Mouse (Mus musculus) heart, postnatal 36 days (tissue): Measurements from ENCODE around the gene Adarb2. TPM values are rescaled to one million over a fixed set of nuclear protein-coding genes. Genes with fewer than 3 reads are reported as not detected.
"Not testable (repeated sequence)": the region's sequence is repeated elsewhere in the genome, so short reads cannot be mapped to it uniquely, and the experiment has no call there.

Experiments used
- DNase-seq, 2 experiments: peaks; one replicate each; pipeline ENCODE4 v3.0.0; 2021 to 2022
- intact Hi-C: fragments of 180-260 bp; cut with DNase I; formaldehyde crosslinking; loops from one replicate; pipeline ENCODE4 v1.15.1; 2025
- total RNA-seq, 2 experiments: library from RNA; stranded (reverse); gene quantifications; 2 replicates each; pipeline ENCODE4 v1.2.3; 2021

Gene Adarb2
- total RNA-seq, 2 experiments from 2014 or later: not detected

DNA sequence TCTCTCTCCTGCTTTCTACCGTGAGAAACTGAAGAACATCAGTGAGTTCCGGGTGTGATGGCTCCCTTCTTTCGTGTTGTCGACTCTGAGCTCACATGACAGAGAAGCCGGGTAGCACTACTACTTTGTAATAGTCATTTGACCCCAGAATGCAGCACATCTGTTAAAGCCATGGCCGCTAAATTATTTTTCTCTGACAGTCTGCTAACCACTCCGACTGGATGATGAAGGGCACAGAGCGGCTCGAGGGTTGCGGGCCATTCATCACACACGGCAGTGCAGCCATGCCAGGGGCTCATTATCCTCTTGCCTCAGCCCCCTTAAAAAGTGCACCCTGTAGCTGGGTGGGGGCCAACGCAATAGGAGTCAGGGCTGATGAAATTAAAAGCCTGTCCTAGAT is 371.2 kb downstream of the Adarb2 start:
- DNase-seq: no peak
- intact Hi-C loops: no loop called here

- no peak for DNase-seq
- intact Hi-C loops: no loop called here
Observed at GRCm38 (mm10) chr13:8584257-8585005, 381.8 kb downstream of the Adarb2 start.

- intact Hi-C loops: no loop called here
- no peak for DNase-seq
Observed at GRCm38 (mm10) chr13:8587447-8587846, 384.8 kb downstream of the Adarb2 start.

DNA sequence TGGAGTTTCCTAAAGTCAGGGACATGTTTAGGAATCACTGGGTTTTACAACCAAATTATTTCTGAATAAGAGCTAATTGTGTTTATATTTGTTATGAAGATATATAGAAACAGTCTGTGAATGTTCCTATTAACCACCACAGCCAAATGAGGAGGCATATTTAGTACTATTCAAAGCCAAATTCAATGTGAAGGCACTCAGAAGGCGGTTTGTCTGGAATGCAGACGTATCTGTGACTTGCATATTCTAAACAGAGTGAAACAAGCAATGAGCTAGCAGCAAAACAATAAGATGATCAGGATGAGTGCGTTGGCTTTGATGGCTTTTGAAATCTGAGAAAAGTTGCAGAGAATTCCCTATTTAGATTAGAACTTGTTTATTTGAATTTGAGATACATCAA is 387.8 kb downstream of the Adarb2 start:
- intact Hi-C loops: no loop called here
- DNase-seq: no peak

- DNase-seq: no peak
- intact Hi-C loops: no loop called here
Observed at GRCm38 (mm10) chr13:8596977-8597646, 394.4 kb downstream of the Adarb2 start.

GRCm38 (mm10) chr13:8597647-8598017 is 395.0 kb downstream of the Adarb2 start:
- DNase-seq: no peak
- intact Hi-C loops: no loop called here

- intact Hi-C loops: no loop called here
- no peak for DNase-seq
Observed at GRCm38 (mm10) chr13:8605645-8606044, 403.0 kb downstream of the Adarb2 start.

DNA sequence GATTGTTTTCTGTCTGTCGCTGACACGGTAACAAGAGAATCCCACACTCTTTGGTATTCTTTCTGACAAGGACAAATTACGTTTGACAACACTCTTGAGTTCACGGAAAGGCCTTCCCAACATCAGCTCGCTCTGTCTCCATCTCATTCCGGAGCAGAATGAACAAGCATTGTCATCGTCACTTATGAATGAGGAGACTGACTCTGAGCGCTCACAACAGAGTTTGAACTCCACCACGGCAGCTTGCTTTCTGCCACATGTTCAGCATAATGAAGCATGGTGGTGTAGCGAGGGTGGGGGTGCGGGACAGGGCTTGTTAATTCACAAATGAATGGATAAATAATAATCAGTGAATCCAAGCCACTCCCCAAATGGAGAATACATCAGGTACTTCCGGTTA is 405.4 kb downstream of the Adarb2 start:
- DNase-seq: no peak
- intact Hi-C loops: no loop called here

- intact Hi-C loops, DNase-seq: not testable (repeated sequence)
Observed at GRCm38 (mm10) chr13:8608918-8609317, 406.3 kb downstream of the Adarb2 start.

- no peak for DNase-seq
- intact Hi-C loops: no loop called here
Observed at GRCm38 (mm10) chr13:8610956-8611355, 408.3 kb downstream of the Adarb2 start.

DNA sequence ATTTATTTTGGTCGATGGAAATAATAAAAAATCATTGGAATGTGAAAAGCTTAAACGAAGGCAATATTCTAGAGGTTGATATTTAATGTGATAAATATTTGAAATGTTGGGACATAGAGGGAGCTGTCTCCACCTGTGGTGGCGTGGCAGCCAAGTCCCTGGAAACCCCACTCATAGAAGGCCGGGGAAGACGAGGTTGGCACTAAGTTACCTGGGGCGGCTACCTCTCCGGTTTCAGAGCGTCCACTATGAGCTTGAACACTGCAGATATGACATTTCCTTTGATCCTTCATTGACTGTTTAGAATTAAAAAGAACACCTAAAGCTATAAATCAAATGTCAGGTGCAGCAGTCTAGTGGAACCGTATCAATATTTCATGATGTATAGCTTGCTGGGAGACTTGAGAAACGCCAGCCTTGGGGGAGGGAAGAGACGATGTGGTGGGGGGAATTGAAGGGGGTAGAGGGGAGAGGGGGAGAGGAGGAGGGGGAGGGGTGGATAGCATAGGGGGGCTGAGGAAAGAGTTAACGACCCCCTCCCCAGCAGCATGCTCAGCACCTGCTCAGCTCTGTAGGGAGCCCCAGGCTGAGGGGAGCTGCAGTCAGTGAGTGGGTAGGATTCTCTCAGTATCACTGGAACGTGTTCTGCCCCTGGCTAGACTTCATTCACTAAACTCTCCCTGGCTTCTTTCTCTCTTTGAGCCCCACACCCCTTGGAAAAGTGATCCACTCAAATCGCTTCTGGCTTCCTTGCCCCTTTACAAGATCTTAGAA is 410.1 kb downstream of the Adarb2 start:
- DNase-seq: no peak
- intact Hi-C loops: no loop called here

DNA sequence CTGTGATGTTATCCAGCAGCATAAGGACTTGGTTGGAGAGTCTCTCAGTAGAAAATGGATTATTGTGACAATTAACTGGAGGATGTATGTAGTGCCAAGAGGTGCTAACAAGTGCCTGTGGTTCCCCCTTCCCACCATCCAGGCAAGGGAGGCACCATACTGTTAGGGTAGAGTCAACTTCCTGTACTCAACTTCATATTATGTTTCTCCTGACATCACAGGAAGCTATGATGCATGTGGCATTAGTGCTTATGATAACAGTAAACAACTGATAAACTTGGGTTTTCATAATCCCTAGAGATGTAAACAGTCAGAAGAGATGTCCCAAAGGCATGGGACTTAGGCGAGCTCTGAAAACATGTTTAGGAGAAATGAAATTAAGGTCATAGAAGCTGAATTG is 414.0 kb downstream of the Adarb2 start:
- intact Hi-C loops: no loop called here
- DNase-seq: no peak

DNA sequence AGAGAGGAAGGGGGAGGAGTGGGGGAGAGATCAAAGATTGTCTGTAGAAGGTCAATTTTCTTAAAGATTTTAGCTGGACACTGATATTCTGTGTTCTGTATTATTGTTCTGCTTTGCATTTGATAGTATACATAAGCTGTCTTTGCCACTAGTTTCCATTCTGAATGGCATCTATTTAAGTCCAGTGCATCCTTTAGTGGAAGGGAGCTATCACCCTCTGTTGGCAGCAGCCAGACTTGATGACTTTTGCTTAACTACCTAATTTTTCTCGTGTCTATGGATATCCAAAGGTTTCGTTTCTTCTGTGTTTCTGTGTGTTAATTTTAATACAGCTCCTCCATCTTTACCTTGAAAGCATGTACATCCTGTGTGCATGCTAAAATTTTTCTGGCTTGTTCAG is 419.6 kb downstream of the Adarb2 start:
- no peak for DNase-seq
- intact Hi-C loops: no loop called here

DNA sequence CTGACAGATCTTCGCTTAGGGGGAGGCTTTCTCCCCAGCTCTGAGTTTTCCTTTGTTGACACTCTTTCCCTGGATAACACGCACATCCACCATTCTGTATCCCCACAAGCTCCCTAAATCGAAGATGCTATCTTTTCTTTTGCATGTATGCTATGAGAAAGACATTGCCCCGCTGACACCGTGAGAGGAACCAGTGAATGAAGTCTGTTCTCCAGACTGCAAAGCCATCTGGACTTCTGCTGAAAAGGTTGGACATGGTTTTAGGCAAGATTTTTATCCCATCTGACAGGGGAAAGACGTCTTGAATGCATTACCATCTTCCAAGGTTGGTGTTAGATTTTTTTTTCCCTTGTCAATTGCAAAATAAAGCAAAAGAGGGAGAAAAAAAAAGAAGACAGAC is 426.9 kb downstream of the Adarb2 start:
- intact Hi-C loops: no loop called here
- DNase-seq: no peak

- DNase-seq: no peak
- intact Hi-C loops: no loop called here
Observed at GRCm38 (mm10) chr13:8631618-8632017, 429.0 kb downstream of the Adarb2 start.

- intact Hi-C loops: no loop called here
- DNase-seq: no peak
Observed at GRCm38 (mm10) chr13:8632072-8632471, 429.4 kb downstream of the Adarb2 start.

- intact Hi-C loops: no loop called here
Observed at GRCm38 (mm10) chr13:8633385-8634337, 431.0 kb downstream of the Adarb2 start.

GRCm38 (mm10) chr13:8642084-8642483 is 439.4 kb downstream of the Adarb2 start:
- intact Hi-C loops: no loop called here
- DNase-seq: no peak

More at GRCm38 (mm10) chr13:8633385-8634337, 431.0 kb downstream of the Adarb2 start:
- DNase-seq: no peak

GRCm38 (mm10) chr13:8643920-8644319 is 441.3 kb downstream of the Adarb2 start:
- DNase-seq: no peak
- intact Hi-C loops: no loop called here
